Mouse (Mus musculus) ovary, adult 2 months (tissue): ENCODE results near the gene B430306N03Rik. TPM values are rescaled to one million over a fixed set of nuclear protein-coding genes. Genes with fewer than 3 reads are reported as not detected.

Source experiments
- polyA plus RNA-seq: library from polyadenylated mRNA; depleted of rRNA; stranded (reverse); fragments of >200 nt; gene quantifications from 2 replicates; pipeline ENCODE4 v1.2.3, GENCODE M21; 2012; rRNA removed

The B430306N03Rik gene
- polyA plus RNA-seq: 1.3 TPM in 2 replicates

GRCm38 (mm10) chr17:48315905-48316579 is at the start of gene B430306N03Rik:
B430306N03Rik (plus strand) TSS chr17:48316141.

GRCm38 (mm10) chr17:48299203-48299602 is 16.7 kb upstream of the B430306N03Rik start, which contains the start of gene Treml2:
Treml2 (plus strand) TSS chr17:48299498.

GRCm38 (mm10) chr17:48346231-48346630 is 30.3 kb downstream of the B430306N03Rik start, which contains the start of gene Trem2:
Trem2 (plus strand) TSS chr17:48346401.

GRCm38 (mm10) chr17:48359616-48360015 is 43.7 kb downstream of the B430306N03Rik start, which contains the start of gene Treml1:
Treml1 (plus strand) TSS chr17:48359916.

Other genes starting within 250 kb of the B430306N03Rik start
- gene 1700067P10Rik, start 226.8 kb upstream of the B430306N03Rik start, polyA plus RNA-seq: 0.13 TPM in 1 of 2 replicates, not detected in the other
- gene 9830107B12Rik, start 169.9 kb upstream of the B430306N03Rik start, polyA plus RNA-seq: not detected in 2 replicates
- gene A530064D06Rik, start 148.9 kb upstream of the B430306N03Rik start, polyA plus RNA-seq: 0.28 and 0.83 TPM in 2 replicates
- gene Trem1, start 83.4 kb upstream of the B430306N03Rik start, polyA plus RNA-seq: 0.05 and 0.07 TPM in 2 replicates
- gene Trem3, start 68.4 kb upstream of the B430306N03Rik start, polyA plus RNA-seq: not detected in 2 replicates
- 0.29 and 0.51 TPM in 2 replicates for gene Treml4, start 51.8 kb upstream of the B430306N03Rik start, polyA plus RNA-seq
- 0.45 and 0.50 TPM in 2 replicates for gene Treml2, start 16.6 kb upstream of the B430306N03Rik start, polyA plus RNA-seq
- 32.4 and 34.1 TPM in 2 replicates for gene Trem2, start 30.3 kb downstream of the B430306N03Rik start, polyA plus RNA-seq
- gene Treml1, start 43.8 kb downstream of the B430306N03Rik start, polyA plus RNA-seq: 0.82 and 0.83 TPM in 2 replicates
- gene Nfya, start 93.8 kb downstream of the B430306N03Rik start, polyA plus RNA-seq: 160 and 211 TPM in 2 replicates
- gene Oard1, start 93.9 kb downstream of the B430306N03Rik start, polyA plus RNA-seq: 3.7 and 5.5 TPM in 2 replicates
- gene Apobec2, start 116.8 kb downstream of the B430306N03Rik start, polyA plus RNA-seq: 0.40 and 1.5 TPM in 2 replicates
- 3.8 and 4.1 TPM in 2 replicates for gene Tspo2, start 135.4 kb downstream of the B430306N03Rik start, polyA plus RNA-seq
- gene Unc5cl, start 138.8 kb downstream of the B430306N03Rik start, polyA plus RNA-seq: 14.4 and 40.5 TPM in 2 replicates